Mouse (Mus musculus) lung, adult 18-20 months (tissue): ENCODE results near the gene Gm42372.
A peak's percentile ranks its signal among the peaks of the same experiment; 100 is the strongest.
"Not testable (repeated sequence)": the region's sequence is repeated elsewhere in the genome, so short reads cannot be mapped to it uniquely, and the experiment has no call there.

Experiments
- DNase-seq, 2 experiments: peaks; one replicate each; pipeline ENCODE4 v3.0.0; 2022; ENCODE audit warnings: mixed read lengths in 2 of 2

Gene Gm42372

DNA sequence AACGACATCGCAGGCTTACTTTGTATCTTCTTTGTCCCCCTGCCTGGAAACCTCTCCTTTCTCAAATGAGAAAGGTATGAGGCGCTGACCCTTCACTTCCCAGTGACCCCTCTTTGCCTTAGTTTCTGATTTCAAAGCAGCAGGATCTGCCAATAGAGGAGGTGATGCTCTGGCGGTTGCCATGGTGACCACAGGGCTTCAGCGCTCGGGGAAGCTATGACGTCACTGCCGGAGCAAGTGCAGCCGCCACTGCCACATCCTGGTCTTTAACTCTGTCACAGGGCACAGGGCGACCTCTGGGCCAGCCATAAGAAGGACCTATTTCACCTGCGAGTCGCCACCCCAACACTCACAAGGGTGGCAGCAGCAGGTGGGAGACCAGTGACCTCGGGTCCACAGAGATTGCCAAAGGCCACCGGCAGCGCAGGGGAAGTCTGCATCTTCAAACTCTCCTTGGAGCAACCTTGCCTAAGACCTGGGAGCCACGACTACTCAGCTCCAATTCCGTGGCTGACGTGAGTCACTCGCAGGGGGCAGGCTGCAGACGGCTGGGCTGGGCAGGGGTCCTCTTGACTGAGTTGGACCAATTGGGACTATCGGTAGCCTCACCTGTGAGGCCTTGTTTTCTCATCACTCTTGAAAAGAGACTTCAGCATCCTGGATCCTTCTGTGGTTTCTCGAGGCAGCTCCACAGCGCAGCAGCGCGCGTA lies at the start of gene Gm42372:
Gm42372 (plus strand) TSS at position 228 of the 710 bp plus-strand sequence.
- DNase-seq, result no peak

DNA sequence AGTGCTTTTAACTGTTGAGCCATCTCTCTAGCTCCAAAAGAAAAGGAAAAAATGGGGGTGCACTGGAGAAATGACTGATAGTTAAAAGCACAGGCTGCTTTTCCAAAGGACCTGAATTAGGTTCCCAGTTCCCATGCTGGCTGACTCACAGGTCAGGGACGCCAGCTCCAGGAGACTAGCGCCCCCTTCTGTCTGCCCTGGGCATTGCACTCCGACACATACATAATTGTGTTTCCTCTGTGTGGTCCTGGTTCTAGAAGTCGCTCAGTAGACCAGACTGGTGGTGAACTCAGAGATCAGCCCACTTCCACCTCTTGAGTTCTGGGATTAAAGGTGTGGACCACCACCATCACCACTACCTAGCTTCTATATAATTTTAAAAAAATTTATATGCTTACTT lies 45.6 kb upstream of the Gm42372 start:
- no peak for DNase-seq

DNA sequence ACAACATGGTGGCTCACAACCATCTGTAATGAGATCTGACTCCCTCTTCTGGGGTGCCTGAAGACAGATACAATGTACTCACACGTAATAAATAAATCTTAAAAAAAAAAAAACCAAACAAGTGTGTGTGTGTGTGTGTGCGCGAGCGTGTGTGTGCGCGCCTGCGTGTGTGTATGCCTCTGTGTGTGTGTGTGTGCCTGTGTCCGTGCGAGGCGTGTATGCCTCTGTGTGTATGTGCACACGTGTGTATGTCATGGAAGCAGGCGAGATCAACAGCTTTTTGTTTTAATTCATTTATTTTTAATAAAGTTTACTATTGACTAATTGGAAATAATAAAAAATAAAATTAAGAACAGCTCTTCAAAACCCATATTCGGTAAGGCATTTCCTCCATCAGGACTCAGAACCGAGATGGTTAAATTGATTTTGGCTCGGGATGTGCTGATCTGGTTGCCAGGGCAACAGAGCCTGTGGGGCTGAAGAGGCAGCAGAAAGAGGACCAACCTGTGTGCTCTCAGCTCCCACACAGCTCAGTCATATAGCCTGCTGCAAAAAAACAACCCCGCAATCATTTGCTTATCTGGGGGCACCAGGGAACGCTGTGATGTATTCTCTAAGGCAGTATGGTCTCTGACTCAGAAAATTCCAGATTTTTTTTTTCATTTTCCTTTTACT lies 44.6 kb upstream of the Gm42372 start:
- DNase-seq, result no peak

DNA sequence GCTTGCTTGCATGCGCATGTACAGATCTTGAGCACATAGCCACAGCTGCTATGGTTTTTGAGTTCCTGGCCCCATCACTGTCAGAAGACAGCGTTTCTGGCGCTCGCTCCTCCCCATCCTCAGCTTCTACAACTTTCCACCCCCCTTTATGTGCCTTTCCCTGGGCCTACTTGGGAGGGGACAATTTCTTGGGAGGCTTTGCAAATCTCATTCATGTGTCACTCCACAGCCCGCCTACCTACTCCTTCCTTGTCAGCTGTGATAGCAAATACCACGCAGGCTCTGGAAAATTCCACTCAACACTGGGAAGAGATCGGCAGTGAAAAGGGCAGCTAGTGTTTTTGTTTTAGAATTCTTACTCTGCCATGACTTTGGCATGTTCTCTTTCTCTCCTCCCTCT lies 42.6 kb upstream of the Gm42372 start:
- DNase-seq, result no peak

DNA sequence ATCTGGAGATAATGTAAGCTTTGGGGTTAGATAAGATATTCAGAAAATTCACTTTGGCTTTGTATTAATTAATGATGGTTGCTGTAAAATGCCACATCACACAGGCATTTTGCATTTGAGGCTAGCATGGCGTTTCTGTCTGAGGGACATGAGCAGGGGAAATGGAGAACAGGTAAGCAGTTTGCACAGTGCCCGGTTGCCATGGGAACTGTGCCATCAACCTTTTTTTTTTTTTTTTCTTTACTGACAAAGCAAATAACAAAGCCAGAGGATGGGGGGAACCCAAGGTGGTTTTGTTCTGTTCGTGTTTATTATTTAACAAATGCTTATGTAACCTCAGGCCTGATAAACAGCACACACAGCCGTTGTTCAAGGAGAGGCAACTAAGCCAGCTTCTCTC lies 40.0 kb upstream of the Gm42372 start:
- DNase-seq, result no peak

DNA sequence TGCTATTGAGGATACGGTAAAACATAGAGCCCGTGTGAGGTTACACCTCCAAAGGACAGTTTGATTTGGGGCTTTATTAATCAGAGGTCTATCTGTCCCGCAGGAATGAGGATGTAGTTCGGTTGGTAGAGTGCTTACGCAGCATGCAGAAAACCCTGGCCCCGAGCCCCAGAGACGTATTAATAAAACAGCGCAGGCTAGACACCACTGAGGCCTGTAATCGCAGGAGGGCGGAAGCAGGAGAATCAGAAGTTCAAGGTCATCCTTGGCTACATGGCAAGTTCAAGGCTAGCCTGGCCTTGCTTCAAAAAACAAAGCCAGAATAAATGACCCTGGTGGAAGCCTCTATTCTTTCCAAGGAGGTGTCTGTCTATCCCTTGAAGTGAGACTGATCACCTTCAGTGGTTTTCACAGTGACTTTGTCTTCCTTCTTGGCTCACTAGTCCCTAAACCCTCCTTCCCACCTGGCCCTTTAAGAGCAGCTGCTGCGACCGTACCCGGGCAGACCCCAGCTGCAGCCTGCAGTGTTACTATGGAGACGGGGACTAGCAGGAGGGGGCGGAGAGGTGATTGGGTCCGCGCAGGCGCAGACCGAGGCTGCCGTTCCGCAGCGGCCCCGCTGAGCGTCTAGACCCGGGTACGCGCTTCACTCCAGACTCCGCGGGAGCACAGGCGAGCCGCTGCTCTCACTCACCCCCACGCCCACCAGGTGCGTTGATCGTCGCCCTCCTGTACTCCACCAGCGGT lies 38.7 kb upstream of the Gm42372 start, which contains the start of gene Pnmal2:
Pnmal2 (plus strand) TSS at position 622 of the 747 bp plus-strand sequence.
- DNase-seq, result peak; percentile 49 to 63

DNA sequence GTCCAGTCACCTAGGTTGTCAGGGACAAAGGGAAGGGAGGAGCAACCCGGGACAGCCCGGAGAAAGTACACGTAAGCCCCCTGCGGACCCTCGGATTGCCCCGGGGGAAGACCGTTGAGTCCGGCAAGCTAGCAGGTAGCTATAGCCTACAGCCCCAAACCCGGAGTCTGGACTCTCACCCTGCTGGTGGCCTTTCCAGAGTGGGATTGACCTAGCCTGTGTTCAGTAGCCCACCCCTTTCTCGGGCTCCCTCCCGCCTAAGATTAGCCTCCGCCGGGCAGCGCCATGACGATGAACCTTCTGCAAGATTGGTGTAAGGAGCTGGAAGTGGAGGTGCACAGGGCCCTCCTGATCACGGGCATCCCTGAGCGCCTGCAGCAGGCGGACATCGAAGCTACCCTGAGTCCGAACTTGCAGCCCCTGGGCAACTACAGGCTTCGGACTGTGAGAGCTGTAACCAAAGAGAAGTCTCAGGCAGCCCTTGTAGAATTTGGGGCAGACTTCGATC lies 38.0 kb upstream of the Gm42372 start:
- no peak for DNase-seq

DNA sequence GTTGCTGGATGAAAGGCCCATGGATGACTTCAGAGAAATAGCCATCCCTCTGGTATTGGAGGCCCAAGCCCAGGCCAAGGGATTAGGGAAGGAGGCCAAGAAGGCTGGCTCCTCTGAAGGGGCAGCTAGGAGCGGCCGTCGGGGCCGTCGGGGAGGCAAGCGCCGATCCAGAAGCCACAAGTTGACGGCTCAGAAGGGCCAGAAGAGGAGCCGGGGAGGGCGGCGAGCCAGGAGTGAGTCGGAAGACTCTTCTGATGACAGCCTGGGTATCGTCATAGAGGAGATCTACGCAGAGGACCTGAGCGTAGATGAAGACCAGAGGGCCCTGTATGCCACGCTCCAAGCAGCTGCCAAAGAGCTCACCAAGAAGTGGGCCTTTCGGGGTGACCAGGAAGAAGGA lies 37.5 kb upstream of the Gm42372 start:
- no peak for DNase-seq

DNA sequence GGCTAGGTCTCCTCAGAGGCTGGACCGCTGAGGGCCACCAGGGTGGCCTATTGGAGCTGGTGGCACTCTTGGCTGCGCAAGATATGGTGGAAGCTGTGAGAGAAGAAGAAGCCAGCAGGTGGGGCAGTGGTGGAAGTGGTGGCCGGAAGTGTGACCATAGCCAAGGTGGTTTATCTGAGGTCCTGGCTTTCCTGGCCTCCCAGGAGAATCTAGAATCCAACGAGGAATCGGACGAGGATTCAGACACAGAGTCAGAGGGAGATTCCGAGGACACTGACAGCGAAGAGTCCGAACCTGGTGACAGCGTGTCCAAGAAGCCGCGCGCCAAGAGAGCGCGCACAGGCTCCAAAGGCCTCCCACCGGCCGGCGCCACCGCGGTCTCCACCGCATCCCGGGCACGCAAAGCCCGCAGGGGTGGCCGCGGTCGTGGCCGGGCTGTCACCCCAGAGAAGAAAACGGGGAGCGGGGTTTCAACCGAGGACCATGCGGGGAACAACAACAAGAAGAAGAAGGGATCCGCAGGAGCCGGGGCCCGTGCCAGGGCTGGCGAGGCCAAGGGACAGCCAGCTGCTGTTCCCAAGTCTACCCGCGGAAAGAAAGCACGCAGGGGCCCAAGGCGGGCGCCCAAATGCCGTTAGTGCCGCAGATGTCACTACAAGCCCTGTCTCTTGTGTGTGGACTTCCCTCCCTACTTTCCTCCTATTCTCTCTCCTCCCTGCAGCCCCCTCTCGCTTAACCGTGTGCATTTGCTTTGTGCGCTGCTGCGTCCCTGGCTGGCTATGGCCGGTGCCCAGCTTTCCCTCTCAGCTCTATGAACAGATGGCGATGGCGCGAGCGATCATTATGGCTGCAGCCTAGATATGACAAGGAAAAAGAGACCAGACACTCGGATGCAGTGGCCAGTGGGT lies 36.2 kb upstream of the Gm42372 start:
- no peak for DNase-seq

DNA sequence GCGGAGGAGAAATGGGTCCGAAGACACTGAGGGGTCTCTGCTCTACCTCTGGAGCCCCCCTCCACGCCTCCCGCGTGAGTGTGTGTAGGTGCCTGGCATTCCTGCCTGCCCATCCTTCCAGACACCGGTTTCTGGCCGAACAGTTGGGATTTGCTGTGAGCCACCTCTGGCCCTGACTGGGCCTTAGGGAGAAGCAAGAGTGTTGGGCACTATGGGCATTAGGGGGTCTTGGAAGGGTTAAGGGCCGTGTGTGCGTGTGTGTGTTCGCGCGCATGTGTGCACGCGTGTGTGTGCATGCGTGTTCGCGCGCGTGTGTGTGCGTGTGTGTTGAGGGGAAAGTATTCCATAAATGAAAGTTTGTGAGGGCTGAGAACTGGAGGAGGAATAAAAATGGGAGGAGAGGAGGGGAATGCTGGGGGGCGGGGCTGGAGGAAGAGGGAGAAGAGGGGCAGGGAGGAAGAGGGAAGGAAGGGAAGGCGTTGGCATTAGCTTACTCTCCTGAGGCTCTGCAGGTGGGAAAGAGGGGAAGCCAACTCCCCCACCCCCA lies 35.5 kb upstream of the Gm42372 start:
- no peak for DNase-seq

DNA sequence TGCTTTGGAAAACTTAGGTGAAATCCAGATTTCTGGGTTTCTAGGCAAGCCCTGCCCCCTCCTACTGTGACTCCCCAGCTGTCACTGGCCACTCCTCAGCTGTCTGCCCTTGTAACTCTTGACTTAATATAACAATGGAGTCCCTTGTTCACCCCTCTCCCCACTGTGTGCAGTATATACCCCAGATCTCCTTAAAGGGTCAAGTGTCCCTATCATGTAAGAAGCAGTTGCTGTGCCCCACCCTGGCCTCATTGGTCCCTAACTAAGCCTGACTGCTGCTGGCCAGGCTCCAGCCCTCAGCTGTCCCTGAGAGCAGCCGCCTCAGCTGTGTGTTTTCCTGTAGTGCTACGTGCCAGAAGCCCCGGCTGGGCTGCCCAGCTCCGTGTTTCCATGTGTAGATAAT lies 34.9 kb upstream of the Gm42372 start:
- no peak for DNase-seq

DNA sequence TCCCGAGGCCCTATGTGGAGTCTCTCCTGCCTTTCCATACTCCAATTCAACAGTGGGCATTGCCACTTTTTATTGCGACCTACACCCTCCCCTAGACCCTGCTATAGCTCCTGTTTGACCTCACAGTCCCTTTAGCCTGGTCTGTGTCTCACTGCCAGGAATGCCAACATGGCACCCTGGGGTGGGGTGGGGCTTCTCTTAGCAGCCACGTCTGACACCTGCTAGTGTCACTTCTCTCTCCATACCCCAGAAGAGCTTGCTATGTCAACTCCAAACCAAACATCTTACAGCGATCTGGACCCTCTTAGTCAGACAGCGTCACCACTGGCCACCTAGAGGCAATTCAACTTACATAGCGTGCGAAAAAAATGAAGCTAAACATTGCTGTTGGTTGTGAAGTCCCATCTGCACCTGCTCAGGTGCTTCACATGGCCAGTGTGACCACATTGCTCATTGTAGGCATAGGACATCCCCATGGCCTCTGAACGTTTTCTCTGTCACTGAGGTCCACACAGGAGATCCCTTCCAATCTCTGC lies 33.9 kb upstream of the Gm42372 start:
- DNase-seq, result no peak

DNA sequence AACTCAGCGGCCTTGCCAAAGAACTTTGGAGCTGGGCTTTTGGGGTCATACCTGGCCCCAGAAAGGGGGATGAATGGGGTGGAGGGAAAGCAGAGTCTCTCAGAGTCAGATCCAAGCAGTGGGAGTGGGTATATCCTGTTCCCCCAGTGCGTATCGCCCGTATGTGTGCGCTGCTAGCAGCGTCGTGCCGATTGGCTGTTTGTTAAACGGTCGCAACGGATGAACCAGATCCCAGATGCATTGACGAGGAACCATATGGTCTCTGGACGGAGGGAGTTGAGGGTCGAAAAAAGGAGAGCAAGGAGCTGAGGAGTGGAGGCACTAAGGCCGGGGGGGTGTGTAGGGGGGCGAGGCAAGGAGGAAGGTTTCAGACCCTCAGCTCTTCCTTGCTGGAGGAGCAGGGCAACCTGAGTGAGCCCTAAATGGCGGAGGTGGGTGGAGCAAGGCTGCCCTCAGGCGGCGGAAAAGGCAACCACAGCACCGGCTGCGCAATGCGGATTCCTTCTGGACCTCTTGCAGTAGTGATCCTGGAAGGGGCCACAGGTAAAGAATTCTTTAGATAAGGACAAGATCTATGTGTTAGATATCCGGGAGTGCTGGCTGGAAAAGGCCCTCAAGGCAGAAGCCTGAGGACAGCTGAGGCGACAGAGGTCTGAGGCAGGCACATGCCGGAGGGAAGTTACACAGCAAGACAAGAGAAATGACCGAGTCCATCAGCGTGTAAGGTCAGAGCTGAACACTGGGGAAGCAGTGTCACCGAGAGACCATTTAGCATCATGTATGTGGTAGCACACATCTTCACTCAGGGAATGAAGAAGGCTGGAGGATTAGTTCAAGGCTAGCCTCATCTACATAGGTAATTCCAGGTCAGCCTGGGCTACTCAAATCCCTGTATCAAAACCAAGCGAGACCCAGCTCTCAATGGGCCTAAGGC lies 32.7 kb upstream of the Gm42372 start:
- peak; percentile 53 to 65 for DNase-seq

DNA sequence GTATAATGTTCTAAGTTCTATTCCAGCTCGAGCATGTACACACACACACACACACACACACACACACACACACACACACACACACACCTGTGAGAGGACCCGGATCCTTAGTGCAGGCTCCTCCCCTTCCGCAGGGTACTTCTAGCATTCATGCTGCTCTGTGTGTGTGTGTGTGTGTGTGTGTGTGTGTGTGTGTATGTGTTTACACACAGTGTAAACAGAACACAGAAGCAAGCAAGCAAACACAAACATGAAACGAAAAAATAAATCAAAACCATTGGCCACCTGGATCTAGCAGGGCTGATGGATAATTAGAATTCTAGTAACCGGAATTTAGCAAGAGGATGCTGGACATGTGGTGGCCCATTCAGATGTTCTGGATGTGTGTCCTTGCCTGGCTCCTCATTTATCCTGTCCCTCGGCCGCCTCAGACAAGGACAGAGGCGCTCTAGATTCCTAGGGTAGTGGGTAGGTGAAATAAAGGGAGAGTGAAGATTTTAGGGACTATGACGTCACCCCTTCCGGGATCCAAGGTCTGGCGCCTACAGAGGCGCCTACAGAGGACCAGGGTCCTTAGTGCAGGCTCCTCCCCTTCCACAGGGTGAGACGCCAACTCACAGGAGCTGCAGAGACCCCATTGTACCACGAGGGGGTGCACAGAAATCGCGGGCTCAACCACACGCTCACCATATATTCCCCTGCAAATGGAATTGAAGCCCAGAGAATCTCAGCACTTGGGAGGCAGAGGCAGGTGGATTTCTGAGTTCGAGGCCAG lies 31.8 kb upstream of the Gm42372 start:
- peak; percentile 58 to 80 for DNase-seq

DNA sequence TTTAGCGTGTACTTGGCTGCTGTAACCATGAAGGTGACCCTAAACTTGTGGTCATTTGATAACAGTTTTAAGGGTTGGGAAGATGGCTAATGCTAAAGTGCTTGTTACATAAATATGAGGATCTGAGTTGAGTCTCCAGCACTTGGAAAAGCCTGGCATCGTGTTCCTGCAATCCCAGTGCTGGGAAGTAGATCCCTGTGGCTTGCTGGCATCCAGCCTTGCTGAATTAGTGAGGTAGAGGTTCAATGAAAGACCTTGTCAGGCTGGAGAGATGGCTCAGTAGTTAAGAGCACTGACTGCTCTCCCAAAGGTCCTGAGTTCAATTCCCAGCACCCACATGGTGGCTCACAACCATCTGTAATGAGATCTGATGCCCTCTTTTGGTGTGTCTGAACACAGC lies 29.1 kb upstream of the Gm42372 start:
- not testable (repeated sequence) for DNase-seq

DNA sequence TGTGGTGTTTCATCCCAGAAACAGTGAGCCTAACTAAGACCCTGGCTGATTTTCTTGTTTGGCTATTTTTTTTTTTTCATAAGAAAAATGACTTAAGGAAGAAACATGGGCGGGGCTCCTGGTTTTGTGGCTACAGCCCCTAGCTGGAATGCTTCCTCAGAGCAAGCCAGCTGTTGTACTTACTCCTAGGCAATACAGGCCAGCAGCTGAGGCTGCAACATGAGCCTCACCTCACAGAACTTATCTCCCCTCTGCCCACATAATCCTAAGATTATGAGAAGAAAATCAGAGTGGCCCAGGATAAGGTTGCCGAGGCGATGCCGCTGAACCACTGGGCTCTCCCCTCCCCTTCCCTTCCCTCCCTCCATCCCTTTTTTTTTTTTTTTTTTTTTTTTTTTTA lies 27.2 kb upstream of the Gm42372 start:
- DNase-seq, result no peak

DNA sequence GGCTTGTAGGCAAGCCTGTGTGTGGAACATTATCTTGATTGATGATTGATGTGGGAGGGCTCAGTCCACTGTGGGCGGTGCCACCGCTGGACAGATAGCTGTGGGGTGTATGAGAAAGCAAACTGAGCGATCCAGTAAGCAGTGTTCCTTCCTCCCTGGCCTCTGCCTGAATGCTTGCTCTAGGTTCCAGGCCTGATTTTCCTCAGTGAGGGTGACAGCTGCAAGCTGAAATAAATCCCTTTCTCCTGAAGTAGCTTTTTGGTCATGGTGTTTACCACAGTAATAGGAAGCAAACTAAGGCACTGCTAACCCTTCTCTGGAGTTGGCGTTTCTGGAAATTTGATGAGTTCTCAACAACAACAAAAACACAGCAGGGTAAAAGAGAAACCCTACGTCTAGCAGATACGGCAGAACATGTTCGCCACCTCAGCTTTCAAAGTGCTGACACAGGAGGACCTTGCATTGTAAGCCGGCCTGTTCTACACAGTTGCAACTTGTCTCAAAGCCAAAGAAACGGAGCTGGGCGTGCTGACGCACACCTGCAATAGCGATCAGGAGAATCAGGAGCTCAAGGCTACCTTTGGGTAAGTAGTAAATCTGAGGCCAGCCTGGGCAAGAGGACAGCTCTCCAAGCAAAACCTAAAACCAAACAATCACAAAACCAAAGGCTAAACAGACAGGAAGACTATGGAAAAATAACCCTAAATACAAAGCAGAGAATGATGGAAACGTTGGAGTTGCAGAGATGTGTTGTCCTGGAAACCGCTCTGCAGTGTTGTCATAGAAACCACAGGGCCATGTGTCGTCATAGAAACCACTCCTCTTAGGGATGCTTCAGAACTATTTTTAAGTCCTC lies 26.2 kb upstream of the Gm42372 start:
- DNase-seq, result no peak

DNA sequence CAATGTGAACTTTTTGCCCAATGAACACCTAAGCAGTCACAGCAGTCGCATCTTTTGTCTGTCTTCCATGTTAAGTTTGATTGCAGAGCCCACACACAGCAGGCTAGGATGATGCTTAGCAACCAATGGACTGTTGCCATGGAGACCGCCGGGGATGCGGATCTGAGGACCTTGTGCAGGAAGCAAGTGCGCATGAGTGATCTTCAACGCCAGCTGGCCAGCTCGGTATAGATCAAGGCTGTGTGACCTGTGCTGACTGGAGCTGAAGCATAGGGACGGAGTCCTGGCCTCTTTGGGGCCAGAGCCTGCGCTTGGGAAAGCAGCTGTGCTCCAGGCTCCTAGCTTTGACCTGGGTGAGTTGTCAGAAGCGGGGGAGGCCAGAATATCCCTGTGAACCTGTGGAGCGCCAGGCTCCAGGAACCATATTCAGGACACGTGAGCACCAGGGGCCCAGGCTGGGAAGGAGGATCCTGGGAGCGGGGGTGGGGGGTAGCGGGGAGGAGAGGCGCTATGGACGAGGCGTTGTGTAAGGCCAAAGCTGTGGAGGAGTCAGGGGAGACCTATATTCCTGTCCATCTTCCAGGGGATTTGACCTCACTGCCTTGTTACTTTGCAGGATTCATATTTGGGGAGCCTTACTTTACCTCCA lies 23.2 kb upstream of the Gm42372 start, which contains the start of gene Pnmal1:
Pnmal1 (plus strand) TSS at position 141 of the 649 bp plus-strand sequence.
- DNase-seq, result no peak
